Mouse (Mus musculus) erythroblast, embryonic 14.5 days (primary cell): ENCODE measurements around the gene Pex14.

Source experiments
- GATA1 ChIP-seq: IDR thresholded peaks from 2 replicates; pipeline ENCODE4 v1.6.1; 2012; ENCODE audit warnings: low read length, inconsistent platforms, mixed read lengths
- TAL1 ChIP-seq: IDR thresholded peaks from 3 replicates; pipeline ENCODE4 v1.6.1; 2012; ENCODE audit warnings: low read length, inconsistent platforms, mixed read lengths

DNA sequence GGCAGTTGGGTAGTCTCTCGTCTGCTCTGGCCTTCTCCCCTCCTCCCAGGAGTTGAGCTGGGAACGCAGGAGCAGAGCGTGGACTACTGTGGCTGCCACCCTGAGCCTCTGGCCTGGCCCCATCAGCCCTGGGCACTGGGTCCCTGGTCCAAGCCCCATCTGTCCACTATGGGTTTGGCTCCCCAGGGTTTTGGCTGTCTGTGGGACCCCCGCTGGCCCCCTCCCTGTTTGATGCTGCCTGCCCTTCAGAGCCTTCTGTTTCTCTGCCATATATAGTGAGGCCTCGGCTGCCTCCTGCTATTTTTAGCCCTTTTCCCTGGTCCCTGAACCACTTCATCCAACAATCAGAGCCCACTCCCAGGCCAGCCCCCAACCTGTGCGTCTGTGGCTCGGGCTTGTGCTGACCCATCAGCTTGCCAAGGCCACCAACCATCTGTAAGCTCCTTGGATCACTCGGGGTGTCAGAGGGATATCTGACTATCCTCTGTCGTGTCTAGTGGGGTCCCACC is 168.9 kb downstream of the Pex14 start:
- TF ChIP-seq GATA1 (no peak), TAL1 (no peak)
